Mouse (Mus musculus): ENCODE measurements around the gene Slc22a29.
"Not testable (repeated sequence)": the region's sequence is repeated elsewhere in the genome, so short reads cannot be mapped to it uniquely, and the experiment has no call there.

Gene Slc22a29

DNA sequence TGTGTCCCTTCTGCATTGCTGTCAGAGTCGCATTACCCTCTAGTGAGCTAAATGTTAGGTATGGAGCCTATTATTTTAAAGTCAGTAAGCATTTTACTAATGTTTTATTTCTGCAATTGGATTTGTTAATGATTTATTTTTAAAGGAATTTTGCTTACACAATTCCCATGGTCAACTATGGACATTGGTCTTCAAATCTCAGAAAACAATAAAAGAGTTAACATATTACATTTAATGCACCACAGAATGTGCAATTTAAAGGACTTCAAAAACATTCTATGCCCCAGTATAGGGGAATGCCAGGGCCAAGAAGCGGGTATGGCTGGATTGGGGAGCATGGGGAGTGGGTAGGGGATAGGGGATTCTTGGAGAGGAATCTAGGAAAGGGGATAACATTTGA, at the start of gene Slc22a29:
TSS of gene Slc22a29 (minus strand) at position 101 of the 400 bp plus-strand sequence.
- no peak for DNase-seq (ENCODE audit: low spot score)

DNA sequence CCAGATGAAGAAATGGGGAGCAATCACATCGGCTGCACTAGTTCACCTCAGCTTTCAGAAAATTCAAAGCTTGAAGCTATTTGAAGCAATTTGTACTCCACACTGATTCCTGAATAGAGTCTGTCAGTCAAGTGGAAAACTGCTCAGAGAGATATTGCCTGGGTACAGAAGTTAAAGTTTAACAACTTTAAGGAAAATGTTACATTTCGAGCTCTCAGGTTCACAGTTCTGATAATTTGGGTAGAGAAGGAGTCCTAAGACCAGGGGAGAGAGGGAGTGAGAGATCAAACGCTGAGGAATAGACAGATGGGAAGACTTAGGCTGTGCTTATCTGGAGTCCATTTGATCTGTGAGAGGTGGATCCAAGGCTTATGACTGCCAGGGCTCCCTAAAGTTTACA, 46.6 kb upstream of the Slc22a29 start:
- DNase-seq (ENCODE audit: low spot score): no peak

DNA sequence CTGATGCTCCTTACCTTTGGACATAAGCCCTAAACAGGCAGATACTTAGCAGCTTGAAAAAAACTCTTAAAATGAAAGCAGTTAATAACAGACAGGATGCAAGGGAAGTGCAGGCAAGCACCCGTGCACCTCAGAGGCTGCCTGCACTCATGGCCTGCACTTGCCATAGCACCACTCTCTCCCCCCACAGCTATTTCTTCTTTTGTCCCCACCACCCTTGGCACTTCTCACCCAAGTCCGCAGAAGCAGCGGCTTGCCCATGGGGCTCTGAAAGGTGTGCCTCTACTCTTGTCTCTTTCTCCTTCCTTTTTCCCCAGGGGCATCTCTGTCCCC, 34.0 kb upstream of the Slc22a29 start:
- DNase-seq (ENCODE audit: low spot score): no peak

DNA sequence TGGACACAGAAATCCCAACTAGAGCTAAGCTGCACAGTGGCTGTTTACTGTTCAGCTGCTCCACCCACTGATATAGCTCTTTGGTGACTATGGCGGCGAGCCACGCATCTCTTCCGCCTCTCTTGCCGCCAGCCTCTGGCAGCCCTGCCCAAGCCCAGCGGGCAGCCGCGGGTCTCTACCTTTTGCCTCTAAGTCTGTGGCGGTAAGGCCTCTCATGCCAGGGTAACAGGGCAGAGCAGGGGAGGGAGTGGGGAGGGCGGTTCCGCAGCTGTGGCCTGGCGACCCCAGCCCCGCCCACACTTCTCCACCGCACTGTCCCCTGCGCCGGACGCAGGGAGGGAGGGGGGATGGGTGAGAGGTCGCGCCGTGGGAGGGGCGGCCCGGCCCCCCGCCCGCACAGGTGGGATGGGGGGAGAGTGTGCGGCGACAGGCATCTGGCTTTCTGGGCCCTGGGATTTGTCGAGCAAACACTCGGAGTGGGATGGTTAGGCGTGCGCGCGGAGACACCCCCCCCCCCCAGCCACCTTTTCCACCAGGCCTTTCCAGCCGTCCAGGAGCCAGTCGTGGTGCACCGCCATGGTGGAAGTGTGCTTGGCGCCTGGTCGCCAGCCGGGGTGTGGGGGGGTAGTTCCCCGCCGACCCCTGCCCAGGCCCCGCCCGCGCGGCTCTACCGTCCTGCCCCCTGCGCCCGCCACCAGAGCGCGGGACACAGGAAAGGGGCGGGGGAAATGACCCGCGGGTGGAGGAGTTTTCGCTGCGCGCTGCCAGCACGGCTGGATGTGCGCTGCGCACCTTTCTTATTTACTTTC, 33.4 kb upstream of the Slc22a29 start:
- peak; percentile 73 for DNase-seq (ENCODE audit: low spot score)

DNA sequence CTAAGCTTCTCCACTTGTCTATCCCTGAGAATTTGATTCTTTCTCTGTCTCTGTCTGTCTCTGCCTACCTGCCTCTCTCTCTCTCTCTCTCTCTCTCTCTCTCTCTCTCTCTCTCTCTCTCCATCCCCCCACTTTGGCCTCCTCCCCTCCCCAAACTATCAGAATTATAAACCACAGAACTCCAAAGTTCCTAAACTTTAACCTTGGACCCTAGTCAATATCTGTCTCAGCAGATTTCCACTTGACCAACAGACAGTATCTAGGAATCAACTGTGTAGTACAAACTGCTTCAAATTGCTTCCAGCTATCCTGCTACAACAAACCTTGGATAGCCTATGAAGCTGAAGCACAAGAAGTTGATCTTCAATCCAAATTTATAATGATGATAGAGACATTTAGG, 10.2 kb upstream of the Slc22a29 start:
- DNase-seq (ENCODE audit: low spot score): no peak

DNA sequence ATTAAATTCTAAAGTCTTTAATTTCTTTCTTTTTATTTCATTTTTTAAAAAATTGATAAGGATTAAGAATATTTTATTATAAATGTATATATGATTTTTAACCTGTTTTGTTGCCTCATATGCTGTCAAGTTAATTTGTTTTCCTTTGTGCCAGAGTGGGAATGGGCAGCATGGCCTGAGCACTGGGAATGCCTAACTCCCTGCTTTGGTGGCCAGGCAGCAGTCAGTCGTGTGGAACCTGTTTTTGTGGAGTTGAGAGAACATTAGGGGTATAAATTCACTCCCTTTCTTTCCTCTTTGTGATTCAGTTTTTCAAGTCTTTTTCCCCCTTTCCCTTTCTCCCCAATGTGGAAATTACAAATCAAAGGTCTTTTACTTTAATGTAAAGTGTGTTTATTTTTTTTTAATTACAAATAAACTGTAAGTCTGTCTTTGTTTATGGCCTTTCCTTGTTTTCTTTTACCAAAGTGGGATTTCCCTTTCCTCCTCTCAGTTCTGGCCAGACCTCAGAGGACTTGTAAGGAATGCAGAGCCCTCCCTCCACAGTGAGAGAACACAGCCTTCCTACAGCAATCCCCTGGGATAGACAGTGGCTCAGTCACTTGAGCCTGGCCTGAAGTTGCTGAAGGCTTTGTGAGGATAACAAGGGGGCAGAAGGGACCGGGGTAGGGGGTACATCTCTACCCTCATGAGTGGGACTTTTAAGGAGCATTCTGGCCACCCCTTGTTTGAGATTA, 69.7 kb downstream of the Slc22a29 start:
- no peak for DNase-seq (ENCODE audit: low spot score)

DNA sequence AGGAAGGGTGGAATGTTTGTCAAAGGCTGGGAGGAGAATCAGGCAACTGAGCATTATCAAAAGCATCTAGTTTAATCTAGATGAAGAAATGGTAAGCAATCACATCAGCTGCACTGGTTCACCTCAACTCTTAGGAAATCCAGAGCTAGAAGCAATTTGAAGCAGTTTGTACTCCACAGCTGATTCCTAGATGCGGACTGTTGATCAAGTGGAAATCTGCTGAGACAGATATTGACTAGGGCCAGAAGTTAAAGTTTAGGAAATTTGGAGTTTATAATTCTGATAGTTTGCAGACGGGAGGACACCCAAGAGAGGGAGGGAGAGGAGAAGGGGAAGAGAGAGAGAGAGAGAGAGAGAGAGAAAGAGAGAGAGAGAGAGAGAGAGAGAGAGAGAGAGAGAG, 76.0 kb downstream of the Slc22a29 start:
- not testable (repeated sequence) for DNase-seq (ENCODE audit: low spot score)

DNA sequence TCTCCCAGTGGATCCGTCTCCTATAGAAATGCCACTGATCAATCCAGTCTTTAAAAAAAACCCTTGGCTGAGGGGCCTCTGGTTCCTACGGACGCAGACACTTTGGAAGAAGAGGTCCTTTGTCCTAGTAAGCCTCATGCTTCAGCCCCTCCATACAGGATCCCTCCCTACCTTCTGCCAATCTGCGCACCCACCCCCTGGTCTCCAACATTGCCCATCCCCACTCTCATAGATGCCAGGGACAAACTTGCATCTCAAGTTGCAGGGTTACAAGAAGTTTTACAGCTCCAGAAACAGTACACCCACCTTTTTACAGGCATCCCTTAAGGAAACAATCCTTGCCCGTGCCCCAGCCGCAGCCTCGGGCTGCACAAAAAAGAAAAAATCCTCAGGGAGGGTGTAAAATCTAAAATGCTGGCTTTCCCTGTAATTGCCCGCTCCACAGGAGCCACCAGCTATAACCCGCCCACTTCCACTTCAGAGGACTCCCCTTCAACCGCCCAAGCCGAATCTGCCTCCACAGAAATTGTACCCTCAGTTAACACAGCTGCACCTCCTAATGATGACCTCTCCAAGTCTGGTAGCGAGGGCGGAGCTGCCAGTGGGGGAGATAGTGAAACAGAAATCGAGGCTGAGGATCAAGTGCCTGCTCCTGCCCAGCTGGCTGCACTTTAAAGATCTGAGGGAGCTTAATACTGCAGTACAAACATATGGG, 84.4 kb downstream of the Slc22a29 start:
- not testable (repeated sequence) for DNase-seq (ENCODE audit: low spot score)

DNA sequence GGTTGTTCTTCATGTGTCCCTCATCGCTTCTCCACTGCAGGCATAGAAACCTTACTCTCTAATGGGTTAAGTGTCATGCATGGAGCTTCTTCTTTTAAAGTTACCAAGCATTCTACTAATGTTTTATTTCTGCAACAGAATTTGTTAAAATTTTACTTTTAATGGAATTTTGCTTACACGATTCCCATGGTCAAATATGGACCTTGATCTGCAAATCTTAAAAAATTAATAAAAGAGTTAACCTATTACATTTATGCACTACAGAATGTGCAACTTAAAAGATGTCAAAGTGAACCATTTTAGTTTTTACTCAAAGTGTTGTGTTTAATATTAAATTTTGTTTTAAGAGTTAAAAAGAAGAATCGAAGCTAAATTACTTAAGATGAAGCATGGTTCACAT, 86.8 kb downstream of the Slc22a29 start, which contains the start of gene Slc22a28:
TSS of gene Slc22a28 (minus strand) at position 102 of the 400 bp plus-strand sequence.
- DNase-seq (ENCODE audit: low spot score): not testable (repeated sequence)
